Mouse (Mus musculus) midbrain, embryonic 11.5 days (tissue): Measurements from ENCODE around the gene Myd88. TPM values are rescaled to one million over a fixed set of nuclear protein-coding genes. Genes with fewer than 3 reads are reported as not detected.

ENCODE experiments used
- ATAC-seq: fragments of 200-750 bp; cut with Nextera tagmentation; 2 replicates; pipeline ENCODE4 v1.8.0; 2017; ENCODE audit warnings: moderate TSS enrichment, moderate library complexity; ENCODE audit not compliant: low FRiP score
- DNase-seq: peaks from one replicate; pipeline ENCODE4 v3.0.0; 2015; ENCODE audit warnings: low spot score; ENCODE audit errors: missing footprints
- H3K27ac ChIP-seq: fragments of 300-500 bp; sonication (generic); 2 replicates; pipeline ENCODE4 v1.5.1; 2014; ENCODE audit warnings: low read depth, low read length
- H3K27me3 ChIP-seq: fragments of 300-500 bp; sonication (generic); 2 replicates; pipeline ENCODE4 v1.6.1; 2014; ENCODE audit warnings: mild to moderate bottlenecking, low read length, moderate library complexity, mixed read lengths; ENCODE audit not compliant: control insufficient read depth, insufficient read depth
- H3K36me3 ChIP-seq: fragments of 300-500 bp; sonication (generic); 2 replicates; pipeline ENCODE4 v1.6.1; 2014; ENCODE audit warnings: mild to moderate bottlenecking, low read length, moderate library complexity, mixed read lengths; ENCODE audit not compliant: control insufficient read depth, insufficient read depth
- H3K4me1 ChIP-seq: fragments of 300-500 bp; sonication (generic); 2 replicates; pipeline ENCODE4 v1.6.1; 2014; ENCODE audit warnings: low read length; ENCODE audit not compliant: control insufficient read depth, insufficient read depth
- H3K4me2 ChIP-seq: fragments of 300-500 bp; sonication (generic); 2 replicates; pipeline ENCODE4 v1.6.1; 2014; ENCODE audit warnings: mild to moderate bottlenecking, moderate library complexity
- H3K4me3 ChIP-seq: fragments of 300-500 bp; sonication (generic); 2 replicates; pipeline ENCODE4 v1.5.1; 2014; ENCODE audit warnings: low read depth, low read length
- H3K9ac ChIP-seq: fragments of 300-500 bp; sonication (generic); 2 replicates; pipeline ENCODE4 v1.6.1; 2014; ENCODE audit warnings: low read length
- H3K9me3 ChIP-seq: fragments of 300-500 bp; sonication (generic); 2 replicates; pipeline ENCODE4 v1.6.1; 2016; ENCODE audit warnings: low read length; ENCODE audit not compliant: control insufficient read depth
- WGBS: fragments of 180-500 bp; shearing (Covaris S2); extraction: QIAGEN DNeasy Blood & Tissue Kit; methylation state at CpG from one replicate; pipeline ENCODE4 v1.1.7; 2014; 5-methylcytosine and 5-hydroxymethylcytosine counted together
- polyA plus RNA-seq: library from polyadenylated mRNA; unstranded; fragments of >200 nt; fragmentation: Nextera tagmentation; extraction: Ambion mirVana; gene quantifications from 2 replicates; pipeline ENCODE4 v1.2.1, GENCODE M21; 2014

Gene Myd88
- polyA plus RNA-seq, 1 experiment from 2014 or later, result 7.6 TPM

GRCm38 (mm10) chr9:119368367-119368766, 27.2 kb upstream of the Myd88 start:
- no peak overlapping the region for H3K27ac ChIP-seq
- WGBS, result 97% methylated on average over 3 of the region's 3 CpGs
- peak; percentile 17 for DNase-seq
- H3K36me3 ChIP-seq, result no peaks in the 10 kb centered on the region
- no peak for ATAC-seq
- no peak overlapping the region for H3K9ac ChIP-seq
- no peaks in the 10 kb centered on the region for H3K4me1 ChIP-seq
- H3K9me3 ChIP-seq, result no peaks in the 10 kb centered on the region
- H3K27me3 ChIP-seq, result no peaks in the 10 kb centered on the region
- no peak overlapping the region for H3K4me3 ChIP-seq
- H3K4me2 ChIP-seq, result no peak overlapping the region

GRCm38 (mm10) chr9:119365284-119365683, 24.1 kb upstream of the Myd88 start, which contains the start of gene Slc22a14:
TSS of gene Slc22a14 (minus strand) at chr9:119365553.
- no peaks in the 10 kb centered on the region for H3K27me3 ChIP-seq
- no peak for DNase-seq
- no peaks in the 10 kb centered on the region for H3K9me3 ChIP-seq
- H3K4me1 ChIP-seq, result no peaks in the 10 kb centered on the region
- H3K9ac ChIP-seq, result no peak within 1 kb of the TSS
- ATAC-seq, result no peak
- H3K27ac ChIP-seq, result no peak within 1 kb of the TSS
- WGBS, result 79% methylated on average over 7 of the region's 7 CpGs
- H3K4me2 ChIP-seq, result no peak within 1 kb of the TSS
- no peak within 1 kb of the TSS for H3K4me3 ChIP-seq
- H3K36me3 ChIP-seq, result no peaks in the 10 kb centered on the region

DNA sequence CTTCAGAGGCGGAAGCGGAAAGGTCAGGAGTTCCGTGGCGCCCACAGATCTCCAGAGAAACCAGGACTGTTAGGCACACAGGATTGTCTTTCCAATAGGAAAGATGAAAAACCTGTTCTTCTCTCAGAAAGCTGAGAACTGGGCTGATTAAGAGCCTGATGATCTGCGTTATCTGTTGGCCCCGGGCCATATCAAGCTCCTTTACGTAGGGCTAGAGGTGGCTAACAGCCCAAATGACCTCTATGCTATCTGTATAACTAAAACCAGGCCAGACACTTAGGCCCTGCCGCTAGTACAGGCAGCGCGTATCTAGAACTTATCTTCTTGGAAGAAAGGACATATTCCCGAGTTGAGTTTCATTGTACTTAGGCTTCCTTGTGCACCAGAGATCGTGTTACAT, 22.0 kb upstream of the Myd88 start:
- ATAC-seq (no peak), DNase-seq (no peak)
- H3K9me3 ChIP-seq, result no peaks in the 10 kb centered on the region
- no peaks in the 10 kb centered on the region for H3K27me3 ChIP-seq
- no peaks in the 10 kb centered on the region for H3K36me3 ChIP-seq
- H3K27ac ChIP-seq, result no peak overlapping the region
- no peak overlapping the region for H3K4me3 ChIP-seq
- no peak overlapping the region for H3K4me2 ChIP-seq
- no peak overlapping the region for H3K9ac ChIP-seq
- WGBS, result 92% methylated on average over 12 of the region's 12 CpGs
- no peaks in the 10 kb centered on the region for H3K4me1 ChIP-seq

GRCm38 (mm10) chr9:119361416-119361815, 20.2 kb upstream of the Myd88 start:
- no peak for DNase-seq
- H3K9ac ChIP-seq, result no peak overlapping the region
- no peaks in the 10 kb centered on the region for H3K27me3 ChIP-seq
- ATAC-seq, result no peak
- no peak overlapping the region for H3K4me3 ChIP-seq
- no peak overlapping the region for H3K27ac ChIP-seq
- H3K4me2 ChIP-seq, result no peak overlapping the region
- no peaks in the 10 kb centered on the region for H3K36me3 ChIP-seq
- no peaks in the 10 kb centered on the region; the same call in 1 of the 2 replicates for H3K4me1 ChIP-seq
- 96% methylated on average over 5 of the region's 5 CpGs for WGBS
- H3K9me3 ChIP-seq, result no peaks in the 10 kb centered on the region

DNA sequence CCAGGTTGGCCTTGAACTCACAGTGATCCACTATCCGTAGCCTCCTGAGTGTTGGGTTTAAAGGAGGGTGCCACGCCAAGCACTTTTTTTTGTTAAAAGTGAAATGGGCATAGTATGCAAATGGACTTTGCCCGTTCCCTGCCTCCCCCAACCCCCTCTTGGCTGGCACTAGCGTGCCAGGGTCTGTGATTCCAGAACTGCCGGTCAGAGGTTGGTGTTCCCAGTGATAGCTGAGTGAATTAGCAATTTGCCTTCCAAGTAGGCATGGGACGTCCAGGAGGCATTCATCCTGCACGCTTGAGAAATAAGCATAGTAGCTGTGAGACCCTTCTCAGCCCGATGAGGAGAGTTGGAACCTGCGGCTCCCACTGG, 16.8 kb upstream of the Myd88 start:
- Histone ChIP-seq H3K4me3 (peak overlapping the region; percentile 64), H3K36me3 (no peaks in the 10 kb centered on the region), H3K27me3 (no peaks in the 10 kb centered on the region), H3K27ac (no peak overlapping the region), H3K4me1 (no peaks in the 10 kb centered on the region; the same call in 1 of the 2 replicates), H3K4me2 (peak overlapping the region; percentile 93), H3K9me3 (no peaks in the 10 kb centered on the region), H3K9ac (peak overlapping the region; percentile 77)
- DNase-seq (no peak), ATAC-seq (no peak)
- 42% methylated on average over 9 of the region's 9 CpGs for WGBS

DNA sequence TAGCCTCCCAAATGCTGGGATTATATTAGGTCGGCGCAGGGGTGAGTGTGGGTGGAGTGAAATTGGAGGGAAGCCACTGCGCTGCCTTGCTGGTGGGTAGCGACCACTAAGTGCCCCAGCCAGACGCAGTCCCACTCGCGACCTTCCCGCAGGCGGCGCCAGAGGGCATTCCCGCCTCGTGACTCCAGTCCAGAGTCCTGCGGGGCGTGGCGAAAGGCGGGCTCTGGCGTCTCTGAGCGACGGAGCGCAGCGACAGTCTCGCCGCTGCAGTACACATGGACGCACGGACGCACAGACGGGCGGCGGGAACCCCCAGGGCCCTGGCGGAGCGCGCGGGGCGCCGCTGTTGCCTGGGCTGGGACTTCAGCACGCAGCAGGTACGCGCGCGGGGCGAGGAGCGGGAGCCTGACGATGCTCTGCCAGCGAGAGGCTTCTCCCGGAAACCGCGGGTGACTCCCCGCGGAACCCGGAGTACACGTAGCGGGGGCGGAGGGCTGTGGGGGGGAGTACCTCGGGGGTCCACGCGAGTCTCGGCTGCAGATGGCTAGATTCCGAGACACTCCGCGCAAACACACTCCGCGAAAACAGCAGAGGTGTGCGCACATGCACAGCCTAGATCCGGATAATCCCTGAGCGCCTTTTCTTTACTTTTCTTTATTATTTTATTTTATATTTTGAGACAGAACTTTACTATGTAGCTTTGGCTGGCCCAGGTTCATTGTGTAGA, 16.3 kb upstream of the Myd88 start, which contains the start of gene Xylb:
Gene Xylb, plus strand, starts transcription at position 51 of the 727 bp plus-strand sequence.
- ATAC-seq, result peak; percentile 91
- Histone ChIP-seq H3K4me3 (peak within 1 kb of the TSS; percentile 64), H3K36me3 (no peaks in the 10 kb centered on the region), H3K4me2 (peak within 1 kb of the TSS; percentile 93), H3K9ac (peak within 1 kb of the TSS; percentile 77), H3K27ac (no peak within 1 kb of the TSS), H3K4me1 (no peaks in the 10 kb centered on the region; the same call in 1 of the 2 replicates), H3K27me3 (no peaks in the 10 kb centered on the region), H3K9me3 (no peaks in the 10 kb centered on the region)
- WGBS, result 3% methylated on average over 65 of the region's 65 CpGs
- DNase-seq, result peak; percentile 99

DNA sequence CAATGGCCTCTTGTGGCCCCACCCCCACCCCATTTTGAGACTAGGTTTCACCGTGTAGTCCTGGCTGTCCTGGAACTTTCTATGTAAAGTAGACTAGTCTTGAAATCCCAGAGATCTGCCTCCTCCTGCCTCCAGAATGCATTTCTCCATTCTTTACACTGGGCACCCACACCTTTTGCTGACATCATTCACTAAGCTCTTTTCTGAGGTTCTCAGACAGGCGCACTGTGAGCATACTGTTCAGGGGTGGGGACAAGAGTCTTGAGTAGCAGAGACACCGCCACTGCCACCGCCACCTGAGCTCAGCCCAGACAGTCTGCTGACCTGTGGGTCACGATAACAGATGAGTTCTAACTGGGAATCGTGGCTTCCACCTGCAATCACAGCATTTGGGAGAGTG, 14.7 kb upstream of the Myd88 start:
- no peak overlapping the region for H3K27ac ChIP-seq
- H3K9ac ChIP-seq, result no peak overlapping the region
- H3K4me3 ChIP-seq, result no peak overlapping the region
- peak; percentile 75 for DNase-seq
- 91% methylated on average over 6 of the region's 6 CpGs for WGBS
- no peaks in the 10 kb centered on the region for H3K9me3 ChIP-seq
- no peak overlapping the region for H3K4me2 ChIP-seq
- H3K4me1 ChIP-seq, result no peaks in the 10 kb centered on the region; the same call in 1 of the 2 replicates
- no peaks in the 10 kb centered on the region for H3K27me3 ChIP-seq
- 0 out of 2 replicates have a peak, but pooled peaks cover 1% of the 10 kb centered on the region for H3K36me3 ChIP-seq
- no peak for ATAC-seq

DNA sequence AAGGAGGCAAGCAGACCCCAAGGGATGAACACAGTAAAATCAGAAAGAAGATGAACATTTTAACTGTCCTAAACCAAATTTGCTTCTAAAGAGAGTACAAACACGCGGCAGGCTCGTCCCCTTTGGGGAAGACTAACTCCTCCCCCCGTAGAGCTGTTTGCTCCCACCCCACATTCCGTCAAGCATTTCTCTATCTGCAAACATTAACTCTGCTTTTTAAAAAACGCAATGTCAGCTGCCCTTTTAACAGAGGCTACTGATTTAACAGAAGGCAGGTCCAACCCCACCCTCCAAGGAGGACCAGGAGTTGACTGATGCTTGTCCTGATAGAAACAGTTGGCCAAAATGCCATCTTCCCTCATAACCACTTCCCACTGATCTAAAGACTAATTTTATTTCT, 12.7 kb upstream of the Myd88 start:
- Histone ChIP-seq H3K27ac (no peak overlapping the region), H3K4me2 (no peak overlapping the region), H3K4me3 (no peak overlapping the region), H3K27me3 (no peaks in the 10 kb centered on the region), H3K9ac (no peak overlapping the region), H3K36me3 (peaks cover 8% of the 10 kb centered on the region), H3K9me3 (no peaks in the 10 kb centered on the region), H3K4me1 (no peaks in the 10 kb centered on the region; the same call in 1 of the 2 replicates)
- peak; percentile 28 for DNase-seq
- 80% methylated on average over 6 of the region's 6 CpGs for WGBS
- no peak for ATAC-seq

- Histone ChIP-seq H3K4me1 (no peaks in the 10 kb centered on the region), H3K4me2 (no peak overlapping the region), H3K27ac (no peak overlapping the region), H3K9ac (no peak overlapping the region), H3K36me3 (peaks cover 8% of the 10 kb centered on the region), H3K27me3 (no peaks in the 10 kb centered on the region), H3K9me3 (no peaks in the 10 kb centered on the region), H3K4me3 (no peak overlapping the region)
- ATAC-seq, result peak; percentile 83
- WGBS, result 19% methylated on average over 4 of the region's 4 CpGs
- peak; percentile 99 for DNase-seq
Measured at GRCm38 (mm10) chr9:119352060-119352459, 10.8 kb upstream of the Myd88 start.
